Mouse (Mus musculus) heart, embryonic 13.5 days (tissue): ENCODE results near the gene Plekho2. TPM values are rescaled to one million over a fixed set of nuclear protein-coding genes. Genes with fewer than 3 reads are reported as not detected.
A peak's percentile ranks its signal among the peaks of the same experiment; 100 is the strongest.

Experiments
- ATAC-seq: fragments of 200-750 bp; cut with Nextera tagmentation; 2 replicates; pipeline ENCODE4 v1.8.0; 2017; ENCODE audit warnings: moderate TSS enrichment; ENCODE audit not compliant: insufficient number of reproducible peaks, low FRiP score, low TSS enrichment; ENCODE audit errors: extremely low read depth
- H3K27ac ChIP-seq: fragments of 300-500 bp; sonication (generic); replicated peaks from 2 replicates; pipeline ENCODE4 v1.5.1; 2015; ENCODE audit warnings: moderate library complexity, mild to moderate bottlenecking, inconsistent platforms
- H3K27me3 ChIP-seq: fragments of 300-500 bp; sonication (generic); replicated peaks from 2 replicates; pipeline ENCODE4 v1.6.1; 2015; ENCODE audit warnings: mild to moderate bottlenecking, inconsistent platforms
- H3K36me3 ChIP-seq: fragments of 300-500 bp; sonication (generic); 2 replicates; pipeline ENCODE4 v1.6.1; 2015; ENCODE audit warnings: mild to moderate bottlenecking, inconsistent platforms
- H3K4me1 ChIP-seq: fragments of 300-500 bp; sonication (generic); 2 replicates; pipeline ENCODE4 v1.6.1; 2015; ENCODE audit warnings: inconsistent platforms
- H3K4me2 ChIP-seq: fragments of 300-500 bp; sonication (generic); 2 replicates; pipeline ENCODE4 v1.6.1; 2015; ENCODE audit warnings: inconsistent platforms, mild to moderate bottlenecking, moderate library complexity
- H3K4me3 ChIP-seq: fragments of 300-500 bp; sonication (generic); 2 replicates; pipeline ENCODE4 v1.5.1; 2015; ENCODE audit warnings: moderate library complexity, mild to moderate bottlenecking, inconsistent platforms
- H3K9ac ChIP-seq: fragments of 300-500 bp; sonication (generic); 2 replicates; pipeline ENCODE4 v1.6.1; 2015; ENCODE audit warnings: inconsistent platforms, mild to moderate bottlenecking, moderate library complexity
- H3K9me3 ChIP-seq: fragments of 300-500 bp; sonication (generic); 2 replicates; pipeline ENCODE4 v1.6.1; 2016; ENCODE audit warnings: inconsistent platforms
- WGBS: fragments of 180-500 bp; shearing (Covaris S2); methylation state at CpG from one replicate; pipeline ENCODE4 v1.1.7; 2015; ENCODE audit warnings: mixed read lengths; 5-methylcytosine and 5-hydroxymethylcytosine counted together
- polyA plus RNA-seq: library from polyadenylated mRNA; unstranded; fragments of >200 nt; fragmentation: Nextera tagmentation; extraction: Ambion mirVana; gene quantifications from 2 replicates; pipeline ENCODE4 v1.2.1, GENCODE M21; 2015

Plekho2 gene
- polyA plus RNA-seq, 1 experiment from 2014 or later, result 10.7 TPM

GRCm38 (mm10) chr9:65537901-65538630, 41.8 kb downstream of the Plekho2 start:
- Histone ChIP-seq H3K36me3 (no peaks in the 10 kb centered on the region), H3K4me3 (no peak overlapping the region), H3K9me3 (no peaks in the 10 kb centered on the region), H3K9ac (no peak overlapping the region), H3K27me3 (no peaks in the 10 kb centered on the region), H3K4me2 (no peak overlapping the region), H3K4me1 (peaks cover 20% of the 10 kb centered on the region), H3K27ac (no peak overlapping the region)
- 84% methylated on average over 8 of the region's 8 CpGs for WGBS
- ATAC-seq, result no peak

GRCm38 (mm10) chr9:65536491-65536890, 43.3 kb downstream of the Plekho2 start:
- H3K27me3 ChIP-seq, result no peaks in the 10 kb centered on the region
- H3K4me3 ChIP-seq, result no peak overlapping the region
- H3K36me3 ChIP-seq, result no peaks in the 10 kb centered on the region
- no peak overlapping the region; the same call in 1 of the 2 replicates for H3K27ac ChIP-seq
- peaks cover 5% of the 10 kb centered on the region for H3K4me1 ChIP-seq
- H3K9ac ChIP-seq, result no peak overlapping the region
- WGBS, result 74% methylated on average over 4 of the region's 4 CpGs
- no peaks in the 10 kb centered on the region for H3K9me3 ChIP-seq
- no peak overlapping the region for H3K4me2 ChIP-seq
- ATAC-seq, result no peak

- ATAC-seq, result no peak
- no peaks in the 10 kb centered on the region for H3K36me3 ChIP-seq
- H3K9ac ChIP-seq, result no peak overlapping the region
- no peaks in the 10 kb centered on the region for H3K27me3 ChIP-seq
- no peaks in the 10 kb centered on the region for H3K9me3 ChIP-seq
- 76% methylated on average over 11 of the region's 11 CpGs for WGBS
- H3K4me1 ChIP-seq, result no peaks in the 10 kb centered on the region
- H3K4me3 ChIP-seq, result no peak overlapping the region
- H3K27ac ChIP-seq, result no peak overlapping the region; the same call in 1 of the 2 replicates
- H3K4me2 ChIP-seq, result no peak overlapping the region
Observed at GRCm38 (mm10) chr9:65535789-65536469, 43.9 kb downstream of the Plekho2 start.

GRCm38 (mm10) chr9:65535191-65535722, 44.6 kb downstream of the Plekho2 start:
- 65% methylated on average over 3 of the region's 3 CpGs for WGBS

GRCm38 (mm10) chr9:65534111-65534510, 45.7 kb downstream of the Plekho2 start:
- 71% methylated on average over 3 of the region's 3 CpGs for WGBS

More at GRCm38 (mm10) chr9:65535191-65535722, 44.6 kb downstream of the Plekho2 start:
- Histone ChIP-seq H3K4me3 (no peak overlapping the region), H3K27ac (no peak overlapping the region), H3K9me3 (no peaks in the 10 kb centered on the region), H3K4me1 (no peaks in the 10 kb centered on the region), H3K27me3 (no peaks in the 10 kb centered on the region), H3K36me3 (no peaks in the 10 kb centered on the region), H3K4me2 (no peak overlapping the region), H3K9ac (no peak overlapping the region)
- ATAC-seq, result no peak

GRCm38 (mm10) chr9:65532986-65533385, 46.9 kb downstream of the Plekho2 start:
- Histone ChIP-seq H3K9me3 (no peaks in the 10 kb centered on the region), H3K27me3 (no peaks in the 10 kb centered on the region), H3K4me1 (peaks cover 12% of the 10 kb centered on the region), H3K27ac (no peak overlapping the region), H3K9ac (no peak overlapping the region), H3K4me2 (no peak overlapping the region), H3K4me3 (no peak overlapping the region), H3K36me3 (no peaks in the 10 kb centered on the region)
- no peak for ATAC-seq
- 67% methylated on average over 8 of the region's 8 CpGs for WGBS

More at GRCm38 (mm10) chr9:65534111-65534510, 45.7 kb downstream of the Plekho2 start:
- Histone ChIP-seq H3K27me3 (no peaks in the 10 kb centered on the region), H3K9ac (no peak overlapping the region), H3K4me2 (no peak overlapping the region), H3K4me1 (0 out of 2 replicates have a peak, but pooled peaks cover under 1% of the 10 kb centered on the region), H3K27ac (no peak overlapping the region), H3K9me3 (no peaks in the 10 kb centered on the region), H3K36me3 (no peaks in the 10 kb centered on the region), H3K4me3 (no peak overlapping the region)
- no peak for ATAC-seq

GRCm38 (mm10) chr9:65531283-65531682, 48.6 kb downstream of the Plekho2 start:
- WGBS, result 77% methylated on average over 5 of the region's 5 CpGs
- Histone ChIP-seq H3K4me1 (peaks cover 13% of the 10 kb centered on the region), H3K9ac (no peak overlapping the region), H3K4me2 (no peak overlapping the region), H3K27me3 (no peaks in the 10 kb centered on the region), H3K36me3 (no peaks in the 10 kb centered on the region), H3K27ac (no peak overlapping the region), H3K4me3 (no peak overlapping the region), H3K9me3 (no peaks in the 10 kb centered on the region)
- ATAC-seq, result no peak

- H3K27me3 ChIP-seq, result no peaks in the 10 kb centered on the region
- H3K4me3 ChIP-seq, result no peak overlapping the region
- no peak overlapping the region for H3K27ac ChIP-seq
- no peaks in the 10 kb centered on the region for H3K9me3 ChIP-seq
- peaks cover 13% of the 10 kb centered on the region for H3K4me1 ChIP-seq
- no peak for ATAC-seq
- no peak overlapping the region for H3K4me2 ChIP-seq
- no peaks in the 10 kb centered on the region for H3K36me3 ChIP-seq
- H3K9ac ChIP-seq, result peak overlapping the region; percentile 37; the same call in 1 of the 2 replicates
- WGBS, result 57% methylated on average over 8 of the region's 8 CpGs
Observed at GRCm38 (mm10) chr9:65529659-65530058, 50.2 kb downstream of the Plekho2 start.

- Histone ChIP-seq H3K4me2 (no peak overlapping the region), H3K9ac (peak overlapping the region; percentile 25; the same call in 1 of the 2 replicates), H3K36me3 (no peaks in the 10 kb centered on the region), H3K27me3 (no peaks in the 10 kb centered on the region), H3K27ac (peak overlapping the region; percentile 37; the same call in 1 of the 2 replicates), H3K9me3 (no peaks in the 10 kb centered on the region), H3K4me1 (peaks cover 17% of the 10 kb centered on the region), H3K4me3 (no peak overlapping the region)
- ATAC-seq, result no peak
- WGBS, result 39% methylated on average over 6 of the region's 6 CpGs
Observed at GRCm38 (mm10) chr9:65528417-65529038, 51.3 kb downstream of the Plekho2 start.

- Histone ChIP-seq H3K36me3 (no peaks in the 10 kb centered on the region), H3K4me3 (no peak overlapping the region), H3K9me3 (no peaks in the 10 kb centered on the region), H3K4me1 (peaks cover 17% of the 10 kb centered on the region), H3K27ac (no peak overlapping the region), H3K27me3 (peaks cover 9% of the 10 kb centered on the region), H3K9ac (no peak overlapping the region), H3K4me2 (no peak overlapping the region)
- ATAC-seq, result no peak
- WGBS, result 77% methylated on average over 10 of the region's 10 CpGs
Observed at GRCm38 (mm10) chr9:65525445-65526195, 54.2 kb downstream of the Plekho2 start.
